15 mouse cellular contexts compared by ENCODE assay signal in genomic region chr6:29944465-29944864, GRCm38 (mm10).
"Had no signal": no experiment of that assay in that cellular context is flagged by ENCODE, and none has a peak within 500 bp of the region (broad histone marks: within the 10 kb centered on the region; RNA-seq: fewer than 3 reads in every experiment).

No protein-coding gene starts in this region.

- H3K27me3 ChIP-seq: liver, embryonic 15.5 days; midbrain, embryonic 12.5 days; stomach, embryonic 15.5 days had no signal

- DNase-seq: kidney, adult 8-10 months; kidney, postnatal 25 days; lung, adult 2 months; lung, postnatal 10 days; lung, postnatal 4 days; right cerebral cortex, postnatal 14 days; thymus, adult 2 months; thymus, postnatal 25 days had no signal

- H3K27ac ChIP-seq: left cerebral cortex, adult 2 months; limb, embryonic 10.5 days; liver, embryonic 15.5 days; midbrain, embryonic 12.5 days; stomach, embryonic 15.5 days had no signal

- H3K9me3 ChIP-seq: limb, embryonic 10.5 days; liver, embryonic 15.5 days; midbrain, embryonic 12.5 days; stomach, embryonic 15.5 days had no signal

- H3K4me3 ChIP-seq: left cerebral cortex, adult 2 months; limb, embryonic 10.5 days; liver, embryonic 15.5 days; midbrain, embryonic 12.5 days; stomach, embryonic 15.5 days had no signal

- H3K9ac ChIP-seq: liver, embryonic 15.5 days; midbrain, embryonic 12.5 days; stomach, embryonic 15.5 days had no signal

- H3K4me2 ChIP-seq: liver, embryonic 11.5 days; liver, embryonic 15.5 days; midbrain, embryonic 12.5 days; stomach, embryonic 15.5 days had no signal

- ATAC-seq: intestine, postnatal 0 days had no signal

- H3K36me3 ChIP-seq: limb, embryonic 10.5 days; liver, embryonic 15.5 days; midbrain, embryonic 12.5 days; stomach, embryonic 15.5 days had no signal

- H3K4me1 ChIP-seq: limb, embryonic 10.5 days; liver, embryonic 15.5 days; midbrain, embryonic 12.5 days; stomach, embryonic 15.5 days had no signal
